Mouse (Mus musculus): ENCODE data around the gene D230025D16Rik. TPM values are rescaled to one million over a fixed set of nuclear protein-coding genes. Genes with fewer than 3 reads are reported as not detected.

Gene D230025D16Rik
- total RNA-seq, 2 experiments from 2014 or later = 31.7 to 32.1 TPM

GRCm38 (mm10) chr8:105264024-105264982, 39.4 kb downstream of the D230025D16Rik start, which contains the start of the genes Tradd and Fbxl8:
Gene Tradd, minus strand, starts transcription at chr8:105264609.
Gene Fbxl8, plus strand, starts transcription at chr8:105264648.
- intact Hi-C loops (cut with DNase I) = no loop called here
- no peak for DNase-seq (ENCODE audit: low spot score in 2 of 2)

DNA sequence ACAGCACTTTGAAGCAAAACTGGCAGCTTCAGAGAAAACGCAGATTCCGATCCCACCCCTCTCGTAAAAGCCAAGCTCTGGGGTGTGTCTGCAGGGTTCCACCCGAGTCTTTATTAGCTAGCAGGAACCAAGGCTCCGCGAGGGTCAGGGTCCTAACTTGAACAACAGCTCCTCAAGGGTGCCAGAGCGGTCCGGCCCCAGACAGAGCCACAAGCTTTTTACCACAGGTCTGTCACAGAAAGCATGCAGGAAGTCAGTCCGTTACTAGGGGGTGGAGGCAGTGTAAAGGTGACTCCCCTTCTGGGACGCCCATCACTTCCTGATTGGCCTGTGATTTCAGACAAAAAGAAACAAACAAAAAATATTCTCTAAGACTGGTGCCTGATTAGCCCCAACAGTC, 40.2 kb downstream of the D230025D16Rik start:
- DNase-seq (ENCODE audit: low spot score in 2 of 2) = no peak
- intact Hi-C loops (cut with DNase I) = no loop called here

DNA sequence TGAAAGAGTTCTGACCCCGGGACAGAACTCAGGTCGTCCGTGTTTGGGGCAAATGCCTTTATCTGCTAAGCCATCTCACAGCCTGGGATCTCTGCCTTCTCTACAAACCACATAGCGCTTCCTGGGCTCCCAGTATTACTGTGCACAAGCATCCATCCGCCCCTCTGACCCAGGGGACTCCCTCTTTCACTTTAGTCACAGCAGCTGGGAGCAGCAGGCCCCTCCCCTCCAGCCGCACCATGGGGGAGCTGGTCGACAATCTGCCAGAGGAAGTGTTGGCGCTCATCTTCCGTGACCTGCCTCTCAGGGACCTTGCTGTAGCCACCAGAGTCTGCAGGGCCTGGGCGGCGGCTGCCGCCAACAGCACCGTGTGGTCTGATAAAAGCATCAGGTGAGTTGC, 41.8 kb downstream of the D230025D16Rik start:
- DNase-seq (ENCODE audit: low spot score in 2 of 2) = no peak
- intact Hi-C loops (cut with DNase I) = no loop called here

GRCm38 (mm10) chr8:105268342-105269074, 43.6 kb downstream of the D230025D16Rik start:
- peak; percentile 87 to 90 for DNase-seq (ENCODE audit: low spot score in 2 of 2)
- intact Hi-C loops (cut with DNase I) = no loop called here

DNA sequence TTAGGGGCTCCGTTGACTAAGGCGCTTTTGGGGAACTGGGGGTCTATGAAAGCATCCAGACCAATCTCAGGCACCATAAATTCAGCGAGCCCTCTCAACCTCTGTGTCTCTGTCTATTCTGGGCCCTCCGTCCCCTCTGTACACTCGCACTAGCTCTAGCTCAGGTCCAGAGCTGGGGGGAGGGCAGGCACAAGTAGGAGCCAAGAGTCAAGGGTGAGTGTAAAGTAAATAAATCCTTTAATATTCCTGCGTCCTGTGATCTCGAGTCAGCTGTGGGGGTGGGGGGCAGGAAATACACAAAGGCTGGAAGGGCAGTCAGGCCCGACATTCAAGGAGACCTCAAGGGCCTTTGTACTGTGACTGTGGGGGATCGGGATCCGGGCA, 44.1 kb downstream of the D230025D16Rik start:
- DNase-seq (ENCODE audit: low spot score in 2 of 2) = no peak
- intact Hi-C loops (cut with DNase I) = no loop called here

GRCm38 (mm10) chr8:105269461-105269947, 44.6 kb downstream of the D230025D16Rik start, which contains the start of gene Hsf4:
Gene Hsf4, plus strand, starts transcription at chr8:105269801.
- DNase-seq (ENCODE audit: low spot score in 2 of 2) = no peak
- intact Hi-C loops (cut with DNase I) = no loop called here

- intact Hi-C loops (cut with DNase I) = no loop called here
- DNase-seq (ENCODE audit: low spot score in 2 of 2) = no peak
Measured at GRCm38 (mm10) chr8:105270101-105270915, 45.4 kb downstream of the D230025D16Rik start.

DNA sequence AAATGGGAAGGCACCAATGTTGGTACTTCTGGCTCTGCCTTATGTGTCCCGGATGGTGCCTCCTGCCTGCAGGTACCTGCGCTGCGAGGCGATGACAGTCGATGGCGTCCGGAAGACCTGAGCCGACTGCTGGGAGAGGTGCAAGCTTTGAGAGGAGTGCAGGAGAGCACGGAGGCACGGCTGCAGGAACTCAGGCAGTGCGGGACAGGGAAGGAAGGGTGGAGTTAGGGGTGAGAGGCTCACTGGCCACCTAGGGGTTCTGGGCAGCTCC, 45.9 kb downstream of the D230025D16Rik start:
- intact Hi-C loops (cut with DNase I) = no loop called here
- DNase-seq (ENCODE audit: low spot score in 2 of 2) = no peak

GRCm38 (mm10) chr8:105275387-105275786, 50.4 kb downstream of the D230025D16Rik start:
- intact Hi-C loops (cut with DNase I) = no loop called here
- no peak for DNase-seq (ENCODE audit: low spot score in 2 of 2)

DNA sequence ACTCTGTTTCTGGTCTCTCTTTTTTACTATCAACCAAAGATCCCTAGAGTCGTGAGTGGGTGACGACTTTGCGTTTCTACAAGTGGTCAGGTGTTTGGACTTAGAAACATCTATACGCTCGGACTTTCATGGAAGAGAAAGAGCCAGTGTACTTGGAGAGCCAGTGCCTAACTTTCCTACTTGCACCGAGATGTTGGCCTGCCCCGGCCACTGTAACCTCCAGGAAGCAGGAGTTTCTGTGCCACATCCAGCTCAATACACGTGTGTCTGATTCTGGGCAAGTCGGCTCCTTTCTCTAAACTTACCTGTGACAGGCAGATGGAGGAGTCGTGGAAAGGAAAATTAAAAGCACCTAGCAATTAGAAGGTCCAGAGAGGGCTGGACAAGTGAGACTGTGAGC, 50.9 kb downstream of the D230025D16Rik start, which contains the start of gene Nol3:
TSS of gene Nol3 (plus strand) at position 301 of the 400 bp plus-strand sequence.
- intact Hi-C loops (cut with DNase I) = no loop called here
- DNase-seq (ENCODE audit: low spot score in 2 of 2) = no peak

GRCm38 (mm10) chr8:105276292-105277120, 51.6 kb downstream of the D230025D16Rik start:
- intact Hi-C loops (cut with DNase I) = no loop called here
- DNase-seq (ENCODE audit: low spot score in 2 of 2) = no peak

DNA sequence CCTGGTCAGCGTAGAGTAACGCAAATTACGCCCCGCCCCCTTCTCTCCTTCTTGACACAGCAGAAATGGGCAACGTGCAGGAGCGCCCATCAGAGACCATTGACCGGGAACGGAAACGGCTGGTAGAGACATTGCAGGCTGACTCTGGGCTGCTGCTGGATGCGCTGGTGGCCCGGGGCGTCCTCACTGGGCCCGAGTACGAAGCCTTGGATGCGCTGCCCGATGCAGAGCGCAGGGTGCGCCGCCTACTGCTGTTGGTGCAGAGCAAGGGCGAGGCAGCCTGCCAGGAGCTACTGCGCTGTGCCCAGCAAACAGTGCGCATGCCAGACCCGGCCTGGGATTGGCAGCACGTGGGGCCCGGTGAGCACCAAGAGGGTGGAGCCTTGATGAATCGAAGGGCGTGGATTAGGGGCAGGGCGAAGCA, 54.0 kb downstream of the D230025D16Rik start:
- intact Hi-C loops (cut with DNase I) = no loop called here
- DNase-seq (ENCODE audit: low spot score in 2 of 2) = peak; percentile 82 to 83

DNA sequence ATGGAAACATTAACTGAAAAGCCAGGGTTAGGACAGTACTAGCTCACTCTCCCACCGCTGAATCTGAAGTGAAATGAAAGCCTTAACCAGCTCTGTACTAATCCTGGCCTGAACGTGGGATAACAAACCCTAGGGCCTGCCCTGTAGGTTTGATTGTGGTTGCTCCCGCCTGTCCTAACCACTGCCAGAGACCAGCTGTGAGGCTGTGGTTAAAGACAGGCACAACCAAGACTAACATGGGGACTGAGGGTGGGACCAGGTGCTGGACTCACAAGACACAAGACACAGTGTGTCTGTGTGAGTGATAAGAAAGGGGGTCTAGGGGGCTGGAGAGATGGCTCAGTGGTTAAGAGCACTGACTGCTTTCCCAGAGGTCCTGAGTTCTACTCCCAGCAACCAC, 55.6 kb downstream of the D230025D16Rik start:
- DNase-seq (ENCODE audit: low spot score in 2 of 2) = no peak
- intact Hi-C loops (cut with DNase I) = no loop called here

DNA sequence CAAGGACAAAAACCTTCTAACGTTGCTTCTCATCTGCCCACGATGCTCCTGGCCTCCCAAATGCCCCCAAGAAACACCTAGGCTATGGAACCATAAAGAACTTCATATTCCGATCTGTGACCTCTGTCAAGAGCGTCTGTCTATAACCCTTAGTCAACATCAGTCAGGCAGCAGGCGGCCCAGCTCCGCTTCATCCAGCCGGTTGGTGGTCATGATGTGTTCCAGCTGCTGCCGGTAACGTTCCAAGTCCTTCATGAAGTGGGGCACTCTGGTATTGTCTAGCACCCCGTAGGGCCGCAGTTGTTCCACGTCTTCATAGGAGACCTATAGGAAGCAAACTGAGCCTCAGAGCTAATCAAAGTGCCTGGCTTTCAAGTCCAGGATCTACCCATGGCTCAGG, 56.9 kb downstream of the D230025D16Rik start:
- intact Hi-C loops (cut with DNase I) = no loop called here
- DNase-seq (ENCODE audit: low spot score in 2 of 2) = no peak

DNA sequence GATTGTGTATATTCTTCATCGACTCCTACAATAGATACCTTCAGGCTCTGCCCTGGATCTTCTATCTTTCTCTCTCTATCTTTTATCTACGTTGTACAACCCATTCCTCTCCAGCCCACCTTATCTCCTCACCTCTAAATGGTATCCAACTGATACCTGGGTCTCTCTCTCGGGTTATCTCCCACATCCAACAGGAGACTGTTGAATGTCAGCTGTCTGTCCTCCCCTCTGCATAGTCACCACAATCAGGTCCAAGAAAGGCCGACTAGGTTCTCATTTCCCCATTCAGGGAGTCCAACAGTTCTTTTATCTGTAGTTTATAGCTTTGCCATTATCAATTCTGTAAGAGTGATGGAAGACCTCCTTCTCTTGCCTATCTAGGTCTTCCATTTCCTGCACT, 57.3 kb downstream of the D230025D16Rik start:
- intact Hi-C loops (cut with DNase I) = no loop called here
- DNase-seq (ENCODE audit: low spot score in 2 of 2) = no peak

DNA sequence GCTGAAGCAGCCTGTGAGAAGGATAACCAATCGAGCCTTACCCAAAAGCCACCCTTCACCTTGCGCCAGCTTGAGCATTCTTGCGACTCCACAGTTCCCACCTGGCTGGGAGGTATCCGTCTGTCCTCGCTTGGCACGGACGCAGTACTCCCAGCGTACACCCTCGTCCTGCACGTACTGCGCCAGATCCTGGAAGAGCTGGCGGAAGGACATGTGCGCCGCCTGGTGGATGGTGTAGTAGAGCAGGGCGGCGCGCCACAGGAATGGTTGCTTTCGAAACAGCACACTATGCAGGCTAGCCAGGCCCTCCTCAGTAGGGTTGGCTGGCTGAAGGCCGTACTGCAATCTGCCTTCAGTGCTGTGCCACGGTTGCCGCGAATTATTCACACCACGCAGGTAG, 58.1 kb downstream of the D230025D16Rik start:
- intact Hi-C loops (cut with DNase I) = no loop called here
- no peak for DNase-seq (ENCODE audit: low spot score in 2 of 2)

DNA sequence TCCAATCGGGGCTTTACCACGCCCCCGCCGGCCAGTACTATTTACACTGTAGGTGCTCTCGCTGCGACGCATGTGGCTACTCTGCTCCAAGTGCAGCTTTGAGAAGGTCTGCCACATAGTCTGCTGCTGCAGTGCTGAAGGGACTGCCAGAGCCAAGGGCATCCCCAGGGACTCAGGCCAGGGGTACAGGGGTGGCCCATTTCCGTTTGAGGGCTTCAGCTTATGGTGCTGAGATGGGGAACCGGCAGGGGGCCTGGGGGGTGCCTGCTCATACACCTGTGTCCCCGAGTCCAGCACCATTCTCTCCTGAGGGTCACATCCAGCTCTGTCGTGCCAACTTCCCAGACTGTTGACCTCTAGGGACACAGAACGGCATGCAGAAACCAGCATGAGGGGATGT, 60.6 kb downstream of the D230025D16Rik start:
- intact Hi-C loops (cut with DNase I) = loop anchor here (5.0 kb wide), 1 partner anchor 643 kb away; the partner anchor contains the start of gene Ciao2b
- no peak for DNase-seq (ENCODE audit: low spot score in 2 of 2)

GRCm38 (mm10) chr8:105286907-105287306, 62.0 kb downstream of the D230025D16Rik start:
- intact Hi-C loops (cut with DNase I) = loop anchor here (5.0 kb wide), 1 partner anchor 645 kb away; the partner anchor contains the start of gene Ciao2b
- no peak for DNase-seq (ENCODE audit: low spot score in 2 of 2)
